Mouse (Mus musculus): ENCODE results near the gene Mef2a. TPM values are rescaled to one million over a fixed set of nuclear protein-coding genes. Genes with fewer than 3 reads are reported as not detected.
A peak's percentile ranks its signal among the peaks of the same experiment; 100 is the strongest.

Gene Mef2a
- total RNA-seq, 2 experiments from 2014 or later, result 122 to 123 TPM

- no peak for DNase-seq (ENCODE audit: low spot score in 2 of 2)
- intact Hi-C loops (cut with DNase I), result loop anchor here (5.0 to 10.0 kb wide), 5 partner anchors 69 to 259 kb away; no protein-coding TSS in a partner anchor
Observed at GRCm38 (mm10) chr7:67373584-67373960, 914 bp upstream of the Mef2a start.

GRCm38 (mm10) chr7:67371891-67372672 lies 576 bp downstream of the Mef2a start:
- intact Hi-C loops (cut with DNase I), result loop anchor here (5.0 to 10.0 kb wide), 5 partner anchors 70 to 260 kb away; no protein-coding TSS in a partner anchor
- DNase-seq (ENCODE audit: low spot score in 2 of 2), result peak in 1 of 2 experiments; percentile 23

- no peak for DNase-seq (ENCODE audit: low spot score in 2 of 2)
- intact Hi-C loops (cut with DNase I), result loop anchor here (5.0 to 10.0 kb wide), 5 partner anchors 71 to 261 kb away; no protein-coding TSS in a partner anchor
Observed at GRCm38 (mm10) chr7:67371351-67371890, 1.2 kb downstream of the Mef2a start.

- no peak for DNase-seq (ENCODE audit: low spot score in 2 of 2)
- intact Hi-C loops (cut with DNase I), result loop anchor here (5.0 to 10.0 kb wide), 5 partner anchors 73 to 263 kb away; no protein-coding TSS in a partner anchor
Observed at GRCm38 (mm10) chr7:67369645-67370044, 3.0 kb downstream of the Mef2a start.

GRCm38 (mm10) chr7:67368394-67368793 lies 4.3 kb downstream of the Mef2a start:
- no peak for DNase-seq (ENCODE audit: low spot score in 2 of 2)
- intact Hi-C loops (cut with DNase I), result no loop called here

GRCm38 (mm10) chr7:67360588-67360987 lies 12.1 kb downstream of the Mef2a start:
- no peak for DNase-seq (ENCODE audit: low spot score in 2 of 2)
- intact Hi-C loops (cut with DNase I), result no loop called here

- DNase-seq (ENCODE audit: low spot score in 2 of 2), result no peak
- intact Hi-C loops (cut with DNase I), result no loop called here
Observed at GRCm38 (mm10) chr7:67359863-67360262, 12.8 kb downstream of the Mef2a start.

- intact Hi-C loops (cut with DNase I), result no loop called here
- no peak for DNase-seq (ENCODE audit: low spot score in 2 of 2)
Observed at GRCm38 (mm10) chr7:67355870-67356269, 16.8 kb downstream of the Mef2a start.

GRCm38 (mm10) chr7:67353667-67354066 lies 19.0 kb downstream of the Mef2a start:
- intact Hi-C loops (cut with DNase I), result no loop called here
- DNase-seq (ENCODE audit: low spot score in 2 of 2), result no peak

GRCm38 (mm10) chr7:67352989-67353388 lies 19.7 kb downstream of the Mef2a start:
- no peak for DNase-seq (ENCODE audit: low spot score in 2 of 2)
- intact Hi-C loops (cut with DNase I), result no loop called here

GRCm38 (mm10) chr7:67344443-67344842 lies 28.2 kb downstream of the Mef2a start:
- intact Hi-C loops (cut with DNase I), result no loop called here
- DNase-seq (ENCODE audit: low spot score in 2 of 2), result no peak

- no peak for DNase-seq (ENCODE audit: low spot score in 2 of 2)
- intact Hi-C loops (cut with DNase I), result no loop called here
Observed at GRCm38 (mm10) chr7:67342067-67342625, 30.5 kb downstream of the Mef2a start.

- no peak for DNase-seq (ENCODE audit: low spot score in 2 of 2)
- intact Hi-C loops (cut with DNase I), result no loop called here
Observed at GRCm38 (mm10) chr7:67320359-67320758, 52.3 kb downstream of the Mef2a start.

- intact Hi-C loops (cut with DNase I), result no loop called here
- DNase-seq (ENCODE audit: low spot score in 2 of 2), result no peak
Observed at GRCm38 (mm10) chr7:67318697-67319096, 54.0 kb downstream of the Mef2a start.

GRCm38 (mm10) chr7:67313200-67313599 lies 59.5 kb downstream of the Mef2a start:
- no peak for DNase-seq (ENCODE audit: low spot score in 2 of 2)
- intact Hi-C loops (cut with DNase I), result no loop called here

GRCm38 (mm10) chr7:67310151-67310550 lies 62.5 kb downstream of the Mef2a start:
- intact Hi-C loops (cut with DNase I), result no loop called here
- no peak for DNase-seq (ENCODE audit: low spot score in 2 of 2)

GRCm38 (mm10) chr7:67308102-67308501 lies 64.6 kb downstream of the Mef2a start:
- intact Hi-C loops (cut with DNase I), result no loop called here
- no peak for DNase-seq (ENCODE audit: low spot score in 2 of 2)

- intact Hi-C loops (cut with DNase I), result no loop called here
- no peak for DNase-seq (ENCODE audit: low spot score in 2 of 2)
Observed at GRCm38 (mm10) chr7:67307078-67307477, 65.6 kb downstream of the Mef2a start.

GRCm38 (mm10) chr7:67304937-67305336 lies 67.7 kb downstream of the Mef2a start:
- DNase-seq (ENCODE audit: low spot score in 2 of 2), result no peak
- intact Hi-C loops (cut with DNase I), result no loop called here

GRCm38 (mm10) chr7:67296419-67296818 lies 76.2 kb downstream of the Mef2a start:
- no peak for DNase-seq (ENCODE audit: low spot score in 2 of 2)
- intact Hi-C loops (cut with DNase I), result no loop called here

- no peak for DNase-seq (ENCODE audit: low spot score in 2 of 2)
- intact Hi-C loops (cut with DNase I), result no loop called here
Observed at GRCm38 (mm10) chr7:67291356-67291755, 81.3 kb downstream of the Mef2a start.

All from left cerebral cortex, postnatal 14 days (tissue).